Mouse (Mus musculus) left cerebral cortex, postnatal 25 days (tissue): ENCODE results near the gene 9930111J21Rik2. TPM values are rescaled to one million over a fixed set of nuclear protein-coding genes. Genes with fewer than 3 reads are reported as not detected.
"Not testable (repeated sequence)": the region's sequence is repeated elsewhere in the genome, so short reads cannot be mapped to it uniquely, and the experiment has no call there.

ENCODE experiments used
- DNase-seq, 2 experiments: peaks; one replicate each; pipeline ENCODE4 v3.0.0; 2022; ENCODE audit warnings: low spot score in 2 of 2, mixed read lengths in 1 of 2
- intact Hi-C: fragments of 180-260 bp; cut with DNase I; formaldehyde crosslinking; loops from one replicate; pipeline ENCODE4 v1.15.1; 2025
- total RNA-seq, 2 experiments: library from RNA; stranded (reverse); gene quantifications; 2 replicates each; pipeline ENCODE4 v1.2.3; 2021

The 9930111J21Rik2 gene
- total RNA-seq, 2 experiments from 2014 or later, result 0.89 to 1.4 TPM

DNA sequence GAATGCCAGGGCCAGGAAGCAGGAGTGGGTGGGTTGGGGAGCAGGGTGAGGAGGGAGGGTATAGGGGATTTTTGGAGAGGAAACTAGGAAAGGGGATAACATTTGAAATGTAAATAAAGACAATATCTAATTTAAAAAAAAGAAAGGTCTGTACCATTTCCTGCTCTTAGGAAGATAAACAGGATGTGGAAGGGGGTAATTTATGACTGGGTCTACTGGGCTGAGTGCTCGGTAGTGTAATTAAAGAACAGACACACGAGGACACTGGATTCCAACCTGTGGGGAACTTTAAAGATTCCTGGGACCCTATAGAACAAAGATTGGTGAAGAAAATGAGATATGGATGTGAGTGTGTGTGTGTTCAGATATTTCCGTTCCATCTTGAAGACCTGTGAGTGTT, 68.2 kb downstream of the 9930111J21Rik2 start:
- DNase-seq, intact Hi-C loops: not testable (repeated sequence)

- DNase-seq, intact Hi-C loops: not testable (repeated sequence)
Observed at GRCm38 (mm10) chr11:48980052-48980451, 71.0 kb downstream of the 9930111J21Rik2 start.

DNA sequence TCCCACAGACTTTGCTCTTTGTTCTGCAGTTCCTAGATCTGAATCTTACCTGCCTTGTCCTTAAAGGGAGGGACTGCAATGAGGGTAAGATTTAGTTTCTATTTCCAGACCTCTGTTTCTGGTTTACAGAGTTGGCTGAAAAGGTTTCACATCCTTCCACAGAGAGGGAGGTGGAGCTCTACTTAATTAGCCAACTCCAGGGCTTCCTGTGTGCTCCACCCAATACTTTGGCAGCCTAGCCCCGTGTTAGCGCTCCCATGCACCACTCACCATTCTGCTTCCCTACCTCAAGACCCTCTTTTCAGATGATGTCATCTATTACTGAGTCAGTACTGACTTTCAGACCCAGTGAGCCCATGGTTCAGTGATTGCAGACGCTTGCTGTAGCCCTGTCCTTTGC, 71.8 kb downstream of the 9930111J21Rik2 start, which contains the start of gene 9930111J21Rik1:
Gene 9930111J21Rik1 (minus strand): TSS at position 148 of the 400 bp plus-strand sequence.
- DNase-seq, intact Hi-C loops: not testable (repeated sequence)

DNA sequence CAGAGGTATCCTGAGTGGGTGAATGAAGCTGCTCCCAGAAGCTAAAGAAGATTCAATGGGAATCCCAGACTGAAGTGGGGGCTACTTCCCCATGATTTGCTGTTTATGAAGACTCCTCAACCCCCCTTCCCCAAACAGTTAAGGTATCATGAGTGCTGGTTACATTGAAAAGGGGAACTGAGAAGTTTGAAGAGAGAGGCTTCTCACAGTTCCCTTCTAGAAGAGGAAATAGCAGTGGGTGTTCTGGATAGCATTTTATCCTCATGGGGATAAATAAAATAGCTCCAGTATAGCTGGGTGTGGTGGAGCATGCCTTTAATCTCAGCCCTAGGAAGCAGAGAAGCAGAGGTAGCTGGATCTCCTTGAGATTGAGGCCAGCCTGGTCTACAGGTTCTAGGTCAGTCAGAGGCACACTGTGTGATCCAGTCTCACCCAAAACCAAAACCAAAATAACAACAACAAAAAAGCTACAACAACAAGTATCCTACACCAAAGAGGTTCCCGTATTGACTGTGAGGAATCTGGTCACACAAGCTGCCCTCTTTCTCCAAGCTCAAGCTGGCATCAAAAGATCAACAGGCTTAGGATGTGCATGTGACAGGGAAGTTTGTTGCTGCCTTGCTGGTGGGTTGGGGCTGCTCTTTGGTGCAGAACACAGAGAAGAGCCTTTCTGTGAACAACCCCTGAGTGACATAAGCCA, 72.7 kb downstream of the 9930111J21Rik2 start, which contains the start of gene Olfr56:
Gene Olfr56 (plus strand): TSS at position 650 of the 700 bp plus-strand sequence.
- DNase-seq, intact Hi-C loops: not testable (repeated sequence)

DNA sequence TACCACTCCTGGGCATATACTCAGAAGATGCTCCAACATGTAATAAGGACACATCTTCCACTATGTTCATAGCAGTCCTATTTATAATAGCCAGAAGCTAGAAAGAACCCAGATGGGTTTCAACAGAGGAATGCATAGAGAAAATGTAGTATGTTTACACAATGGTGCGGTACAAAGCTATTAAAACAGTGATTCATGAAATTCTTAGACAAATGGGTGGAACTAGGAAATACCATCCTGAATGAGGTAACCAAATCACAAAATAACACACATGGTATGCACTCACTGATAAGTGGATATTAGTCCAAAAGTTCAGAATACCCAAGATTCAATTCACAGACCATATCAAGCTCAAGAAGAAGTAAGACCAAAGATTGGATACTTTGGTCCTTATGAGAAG, 76.4 kb downstream of the 9930111J21Rik2 start:
- intact Hi-C loops, result not testable (repeated sequence)

More for the DNA sequence above, 76.4 kb downstream of the 9930111J21Rik2 start:
- not testable (repeated sequence) for DNase-seq

Other genes with a start within 250 kb of the 9930111J21Rik2 start
- 10 to 100 TPM; 62.6 to 67.1 TPM for gene Trim41, start 233.9 kb downstream of the 9930111J21Rik2 start, total RNA-seq
- 1 to 10 TPM; 1.4 to 2.2 TPM for gene Trim7, start 225.1 kb downstream of the 9930111J21Rik2 start, total RNA-seq
- 1 to 10 TPM in 1 of 2 experiments, under 1 TPM in 1; 0.99 to 1.5 TPM for gene Gm12184, start 224.6 kb downstream of the 9930111J21Rik2 start, total RNA-seq
- 1 to 10 TPM; 4.6 to 5.0 TPM for gene Irgm1, start 179.6 kb downstream of the 9930111J21Rik2 start, total RNA-seq
- gene Gm5431, start 149.0 kb downstream of the 9930111J21Rik2 start, total RNA-seq, result under 1 TPM; 0.34 to 0.39 TPM
- under 1 TPM; 0.48 to 0.69 TPM for gene Psme2b, start 105.1 kb downstream of the 9930111J21Rik2 start, total RNA-seq
- gene Olfr56, start 72.4 kb downstream of the 9930111J21Rik2 start, total RNA-seq, result not detected
- gene 9930111J21Rik1, start 71.8 kb downstream of the 9930111J21Rik2 start, total RNA-seq, result under 1 TPM; 0.73 to 0.82 TPM
- gene Gm12185, start 59.0 kb downstream of the 9930111J21Rik2 start, total RNA-seq, result under 1 TPM; 0.09 to 0.11 TPM
- under 1 TPM in 1 of 2 experiments, not detected in 1; 0.50 TPM for gene Tgtp1, start 57.1 kb downstream of the 9930111J21Rik2 start, total RNA-seq
- gene Tgtp2, start 13.0 kb upstream of the 9930111J21Rik2 start, total RNA-seq, result under 1 TPM in 1 of 2 experiments, not detected in 1; 0.21 TPM
- under 1 TPM; 0.34 to 0.78 TPM for gene Ifi47, start 25.3 kb upstream of the 9930111J21Rik2 start, total RNA-seq
- gene Olfr1396, start 63.6 kb upstream of the 9930111J21Rik2 start, total RNA-seq, result not detected
- gene Olfr1395, start 91.0 kb upstream of the 9930111J21Rik2 start, total RNA-seq, result not detected
- not detected for gene Olfr1394, start 103.1 kb upstream of the 9930111J21Rik2 start, total RNA-seq
- under 1 TPM in 1 of 2 experiments, not detected in 1; 0.07 TPM for gene Btnl9, start 135.9 kb upstream of the 9930111J21Rik2 start, total RNA-seq
- gene Zfp62, start 152.1 kb upstream of the 9930111J21Rik2 start, total RNA-seq, result 10 to 100 TPM; 51.8 to 58.5 TPM
- 10 to 100 TPM; 69.0 to 79.2 TPM for gene Mgat1, start 192.9 kb upstream of the 9930111J21Rik2 start, total RNA-seq
- gene Olfr1393, start 227.1 kb upstream of the 9930111J21Rik2 start, total RNA-seq, result under 1 TPM; 0.23 to 0.34 TPM
- gene Olfr1392, start 234.0 kb upstream of the 9930111J21Rik2 start, total RNA-seq, result under 1 TPM in 1 of 2 experiments, not detected in 1; 0.14 TPM